Mouse (Mus musculus) megakaryocyte, embryonic 14.5 days (primary cell): ENCODE data around the gene F12. TPM values are rescaled to one million over a fixed set of nuclear protein-coding genes. Genes with fewer than 3 reads are reported as not detected.

Source experiments
- H3K27me3 ChIP-seq: replicated peaks from 2 replicates; pipeline ENCODE3; 2012; ENCODE audit warnings: inconsistent platforms
- H3K36me3 ChIP-seq: replicated peaks from 2 replicates; pipeline ENCODE3; 2012; ENCODE audit warnings: low read length, inconsistent platforms, mixed read lengths
- H3K4me1 ChIP-seq: 2 replicates; pipeline ENCODE4 v1.6.1; 2012; ENCODE audit warnings: inconsistent platforms
- H3K4me3 ChIP-seq: replicated peaks from 2 replicates; pipeline ENCODE3; 2012; ENCODE audit warnings: moderate library complexity, mild to moderate bottlenecking, inconsistent platforms
- H3K9me3 ChIP-seq: 2 replicates; pipeline ENCODE4 v1.6.1; 2012; ENCODE audit warnings: inconsistent platforms
- FLI1 ChIP-seq: IDR thresholded peaks from 2 replicates; pipeline ENCODE4 v1.6.1; 2012; ENCODE audit warnings: low read length, inconsistent platforms, mixed read lengths
- GATA1 ChIP-seq: IDR thresholded peaks from 3 replicates; pipeline ENCODE4 v1.6.1; 2012; ENCODE audit warnings: mixed read lengths, low read length, inconsistent platforms, borderline replicate concordance
- polyA plus RNA-seq: library from polyadenylated mRNA; stranded (reverse); fragments of >175 nt; gene quantifications from 2 replicates; pipeline ENCODE4 v1.2.3, GENCODE M21; 2012; ENCODE audit warnings: low replicate concordance; ENCODE audit not compliant: insufficient read depth

Gene F12
- polyA plus RNA-seq, 1 experiment: 0.54 TPM

- no peaks in the 10 kb centered on the region for H3K36me3 ChIP-seq
- H3K9me3 ChIP-seq: peaks cover 14% of the 10 kb centered on the region
- TF ChIP-seq GATA1 (no peak), FLI1 (no peak)
- H3K4me3 ChIP-seq: peak within 1 kb of the TSS; percentile 47
- peaks cover 75% of the 10 kb centered on the region for H3K27me3 ChIP-seq
- peaks cover 45% of the 10 kb centered on the region for H3K4me1 ChIP-seq
These were observed 11.7 kb downstream of the F12 start, which contains the start of gene Pfn3 for GRCm38 (mm10) chr13:55414743-55415380. Gene Pfn3, minus strand, starts transcription at chr13:55415232.

- H3K4me1 ChIP-seq: peaks cover 34% of the 10 kb centered on the region
- peaks cover 77% of the 10 kb centered on the region for H3K27me3 ChIP-seq
- peaks cover 9% of the 10 kb centered on the region; the same call in 1 of the 2 replicates for H3K9me3 ChIP-seq
- H3K36me3 ChIP-seq: no peaks in the 10 kb centered on the region
- H3K4me3 ChIP-seq: peak overlapping the region; percentile 83
- TF ChIP-seq FLI1 (no peak), GATA1 (no peak)
These were observed 13.3 kb downstream of the F12 start for GRCm38 (mm10) chr13:55413333-55413732.

- H3K4me3 ChIP-seq: peak overlapping the region; percentile 83
- peaks cover 9% of the 10 kb centered on the region; the same call in 1 of the 2 replicates for H3K9me3 ChIP-seq
- TF ChIP-seq FLI1: no peak
- no peak for TF ChIP-seq GATA1
- H3K36me3 ChIP-seq: no peaks in the 10 kb centered on the region
- peaks cover 28% of the 10 kb centered on the region for H3K4me1 ChIP-seq
- peaks cover 77% of the 10 kb centered on the region for H3K27me3 ChIP-seq
These were observed 13.8 kb downstream of the F12 start for GRCm38 (mm10) chr13:55412643-55413307.

- H3K27me3 ChIP-seq: peaks cover 77% of the 10 kb centered on the region
These were observed 14.8 kb downstream of the F12 start for GRCm38 (mm10) chr13:55411826-55412225.

GRCm38 (mm10) chr13:55408546-55409120 lies 18.0 kb downstream of the F12 start:
- Histone ChIP-seq H3K4me1 (peaks cover 44% of the 10 kb centered on the region), H3K4me3 (no peak overlapping the region), H3K27me3 (peaks cover 91% of the 10 kb centered on the region), H3K36me3 (no peaks in the 10 kb centered on the region), H3K9me3 (0 out of 2 replicates have a peak, but pooled peaks cover 2% of the 10 kb centered on the region)
- no peak for TF ChIP-seq GATA1
- TF ChIP-seq FLI1: no peak

More at GRCm38 (mm10) chr13:55411826-55412225, 14.8 kb downstream of the F12 start:
- TF ChIP-seq FLI1: no peak
- no peak for TF ChIP-seq GATA1
- Histone ChIP-seq H3K4me3 (no peak overlapping the region), H3K36me3 (no peaks in the 10 kb centered on the region), H3K4me1 (peaks cover 26% of the 10 kb centered on the region), H3K9me3 (peaks cover 9% of the 10 kb centered on the region; the same call in 1 of the 2 replicates)

- Histone ChIP-seq H3K27me3 (peaks cover 93% of the 10 kb centered on the region), H3K9me3 (0 out of 2 replicates have a peak, but pooled peaks cover 2% of the 10 kb centered on the region), H3K36me3 (no peaks in the 10 kb centered on the region), H3K4me1 (peaks cover 31% of the 10 kb centered on the region), H3K4me3 (no peak overlapping the region)
- TF ChIP-seq FLI1: no peak
- TF ChIP-seq GATA1: no peak
These were observed 19.3 kb downstream of the F12 start for GRCm38 (mm10) chr13:55407341-55407740.

- peaks cover 29% of the 10 kb centered on the region for H3K4me1 ChIP-seq
- H3K9me3 ChIP-seq: 0 out of 2 replicates have a peak, but pooled peaks cover 2% of the 10 kb centered on the region
- H3K27me3 ChIP-seq: peaks cover 95% of the 10 kb centered on the region
- TF ChIP-seq FLI1 (no peak), GATA1 (no peak)
- H3K36me3 ChIP-seq: no peaks in the 10 kb centered on the region
- H3K4me3 ChIP-seq: peak overlapping the region; percentile 86
These were observed 20.7 kb downstream of the F12 start for GRCm38 (mm10) chr13:55405783-55406390.

GRCm38 (mm10) chr13:55404853-55405782 lies 21.5 kb downstream of the F12 start:
- Histone ChIP-seq H3K27me3 (peaks cover 95% of the 10 kb centered on the region), H3K9me3 (0 out of 2 replicates have a peak, but pooled peaks cover 2% of the 10 kb centered on the region), H3K4me3 (peak overlapping the region; percentile 86), H3K36me3 (no peaks in the 10 kb centered on the region), H3K4me1 (peaks cover 32% of the 10 kb centered on the region)
- TF ChIP-seq GATA1: no peak
- TF ChIP-seq FLI1: no peak
